Comparison of ENCODE assay signal across 8 mouse cellular contexts in the genomic region with DNA sequence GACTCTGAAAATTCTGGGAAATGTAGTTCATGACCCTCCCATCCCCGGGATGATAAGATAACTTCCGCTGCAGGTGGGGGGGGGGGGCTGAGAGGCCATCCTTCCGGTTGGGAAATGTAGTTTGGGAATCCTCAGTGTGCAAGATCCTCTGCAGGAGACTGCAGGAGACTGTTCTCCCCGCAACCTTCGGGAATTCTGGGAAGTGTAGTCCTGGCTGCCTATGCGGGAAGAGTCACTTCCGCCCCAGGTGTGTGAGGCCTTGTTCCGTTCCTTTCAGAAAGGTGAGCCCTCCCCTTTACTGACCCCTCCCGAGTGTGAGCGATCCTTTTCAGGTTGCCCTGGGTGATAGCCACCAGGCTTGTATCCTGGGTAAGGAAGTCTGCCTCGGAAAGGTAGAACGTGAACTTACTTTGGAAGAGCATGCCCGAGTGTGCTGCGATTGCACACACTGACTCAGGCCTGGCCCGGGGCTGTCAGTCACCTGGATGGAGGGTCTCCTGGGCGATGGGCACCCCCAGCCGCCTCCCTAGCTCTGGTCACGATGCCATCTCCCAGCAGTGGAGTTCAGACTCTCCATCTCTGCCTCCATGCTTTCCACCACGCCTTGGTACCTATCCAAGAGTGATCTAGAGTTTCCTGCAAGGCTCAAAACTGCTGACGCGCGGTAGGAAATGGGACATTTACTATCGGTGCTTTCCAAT. TPM values are rescaled to one million over a fixed set of nuclear protein-coding genes. Genes with fewer than 3 reads are reported as not detected.
DNase-seq lines count a peak whose midpoint lies in the region; ATAC-seq and TF ChIP-seq lines count a peak whose summit lies in the region.

A gene (plus strand): TSS at position 159 of the 701 bp plus-strand sequence.

- peak within 1 kb of the TSS; percentile 80 for H3K4me2 ChIP-seq in heart, embryonic 11.5 days
- H3K4me2 ChIP-seq in kidney, embryonic 16.5 days (replicated peaks; ENCODE audit: low read depth, low read length): peak within 1 kb of the TSS; percentile 86
- H3K4me2 ChIP-seq in limb, embryonic 14.5 days (replicated peaks; ENCODE audit: low read depth, low read length, severe bottlenecking): peak within 1 kb of the TSS; percentile 65
- H3K4me2 ChIP-seq in midbrain, embryonic 16.5 days (ENCODE audit: low read length): peak within 1 kb of the TSS; percentile 80

- H3K27ac ChIP-seq in spleen, adult 2 months (ENCODE audit: insufficient read depth, low read length): no peak within 1 kb of the TSS
- peak within 1 kb of the TSS; percentile 65 for H3K27ac ChIP-seq in heart, embryonic 11.5 days (ENCODE audit: low read depth, low read length)
- peak within 1 kb of the TSS; percentile 91 for H3K27ac ChIP-seq in kidney, embryonic 16.5 days (ENCODE audit: low read length)
- H3K27ac ChIP-seq in limb, embryonic 14.5 days (replicated peaks; ENCODE audit: low read depth, low read length): peak within 1 kb of the TSS; percentile 80
- peak within 1 kb of the TSS; percentile 76 for H3K27ac ChIP-seq in midbrain, embryonic 16.5 days (ENCODE audit: low read length)
- H3K27ac ChIP-seq in testis, adult 2 months (ENCODE audit: control insufficient read depth, insufficient read depth, low read depth, low read length): peak within 1 kb of the TSS; percentile 81

- no peaks in the 10 kb centered on the region for H3K4me1 ChIP-seq in spleen, adult 2 months (ENCODE audit: control insufficient read depth, insufficient read depth, insufficient read length)
- H3K4me1 ChIP-seq in heart, embryonic 11.5 days (ENCODE audit: control insufficient read depth, insufficient read depth, low read length): no peaks in the 10 kb centered on the region; the same call in 1 of the 2 replicates
- H3K4me1 ChIP-seq in kidney, embryonic 16.5 days (ENCODE audit: insufficient read depth, low read length): 0 out of 2 replicates have a peak, but pooled peaks cover 5% of the 10 kb centered on the region
- H3K4me1 ChIP-seq in limb, embryonic 14.5 days (ENCODE audit: control insufficient read depth, insufficient read depth, low read length): no peaks in the 10 kb centered on the region
- H3K4me1 ChIP-seq in midbrain, embryonic 16.5 days (ENCODE audit: control insufficient read depth, insufficient read depth, low read length): peaks cover 4% of the 10 kb centered on the region
- H3K4me1 ChIP-seq in testis, adult 2 months (ENCODE audit: control insufficient read depth, insufficient read depth, low read length): peaks cover 14% of the 10 kb centered on the region

- H3K27me3 ChIP-seq in spleen, adult 2 months (ENCODE audit: control insufficient read depth, insufficient read depth, low read length): no peaks in the 10 kb centered on the region
- H3K27me3 ChIP-seq in heart, embryonic 11.5 days (ENCODE audit: control insufficient read depth, insufficient read depth, low read length): no peaks in the 10 kb centered on the region
- H3K27me3 ChIP-seq in kidney, embryonic 16.5 days (ENCODE audit: insufficient read depth, low read length): no peaks in the 10 kb centered on the region
- no peaks in the 10 kb centered on the region for H3K27me3 ChIP-seq in limb, embryonic 14.5 days (ENCODE audit: control insufficient read depth, insufficient read depth, low read length)
- no peaks in the 10 kb centered on the region for H3K27me3 ChIP-seq in midbrain, embryonic 16.5 days (ENCODE audit: control insufficient read depth, insufficient read depth, low read depth, low read length)
- H3K27me3 ChIP-seq in testis, adult 2 months (ENCODE audit: control insufficient read depth, insufficient read depth, low read length): no peaks in the 10 kb centered on the region

- peak within 1 kb of the TSS; percentile 37; the same call in 1 of the 2 replicates for H3K4me3 ChIP-seq in spleen, adult 2 months (ENCODE audit: extremely low read depth, insufficient read depth, insufficient read length)
- peak within 1 kb of the TSS; percentile 66 for H3K4me3 ChIP-seq in heart, embryonic 11.5 days (ENCODE audit: low read depth, low read length)
- H3K4me3 ChIP-seq in kidney, embryonic 16.5 days (ENCODE audit: low read length): peak within 1 kb of the TSS; percentile 70
- peak within 1 kb of the TSS; percentile 71 for H3K4me3 ChIP-seq in limb, embryonic 14.5 days (replicated peaks; ENCODE audit: low read length)
- H3K4me3 ChIP-seq in midbrain, embryonic 16.5 days (ENCODE audit: low read depth, low read length): peak within 1 kb of the TSS; percentile 57
- H3K4me3 ChIP-seq in testis, adult 2 months (ENCODE audit: control insufficient read depth, low read depth, low read length): peak within 1 kb of the TSS; percentile 99

- WGBS in spleen, adult 2 months: 21% methylated on average over 23 of the region's 23 CpGs
- WGBS in heart, embryonic 11.5 days (ENCODE audit: insufficient replicate concordance): 3% methylated on average over 23 of the region's 23 CpGs
- WGBS in kidney, embryonic 16.5 days: 2% methylated on average over 23 of the region's 23 CpGs
- under 1% methylated on average over 22 of the region's 23 CpGs for WGBS in limb, embryonic 14.5 days
- 2% methylated on average over 23 of the region's 23 CpGs for WGBS in midbrain, embryonic 16.5 days

- no peak for TF ChIP-seq POLR2A in spleen, adult 2 months (IDR thresholded peaks at IDR 0.05; ENCODE audit: low read depth, low read length)
- TF ChIP-seq POLR2A in limb, embryonic 14.5 days (IDR thresholded peaks at IDR 0.05; ENCODE audit: borderline replicate concordance, extremely low read depth, insufficient read depth, insufficient read length): 0 out of 2 replicates have a peak, but pooled peaks have one; percentile 12
- peak; percentile 53; the same call in 1 of the 2 replicates for TF ChIP-seq POLR2A in testis, adult 2 months (IDR thresholded peaks at IDR 0.05; ENCODE audit: control insufficient read depth, low read depth, low read length)

- peak; percentile 87 for ATAC-seq in heart, embryonic 11.5 days (replicated peaks; ENCODE audit: insufficient number of reproducible peaks, low FRiP score, low TSS enrichment)
- peak; percentile 97 for ATAC-seq in kidney, embryonic 16.5 days (ENCODE audit: low FRiP score, low TSS enrichment)
- peak; percentile 96 for ATAC-seq in limb, embryonic 14.5 days (ENCODE audit: low FRiP score, low read depth)
- peak; percentile 97 for ATAC-seq in midbrain, embryonic 16.5 days

- H3K9ac ChIP-seq in heart, embryonic 11.5 days (ENCODE audit: low read depth, low read length): peak within 1 kb of the TSS; percentile 83
- H3K9ac ChIP-seq in kidney, embryonic 16.5 days (replicated peaks; ENCODE audit: low read length): peak within 1 kb of the TSS; percentile 80
- H3K9ac ChIP-seq in limb, embryonic 14.5 days (ENCODE audit: low read depth, low read length, severe bottlenecking): peak within 1 kb of the TSS; percentile 79
- H3K9ac ChIP-seq in midbrain, embryonic 16.5 days (ENCODE audit: low read depth, low read length): peak within 1 kb of the TSS; percentile 80

- peaks cover 14% of the 10 kb centered on the region for H3K9me3 ChIP-seq in heart, embryonic 11.5 days (replicated peaks; ENCODE audit: control insufficient read depth, low read length)
- peaks cover 26% of the 10 kb centered on the region for H3K9me3 ChIP-seq in kidney, embryonic 16.5 days (ENCODE audit: low read length)
- H3K9me3 ChIP-seq in limb, embryonic 14.5 days (ENCODE audit: control insufficient read depth, low read length): peaks cover 21% of the 10 kb centered on the region
- H3K9me3 ChIP-seq in midbrain, embryonic 16.5 days (replicated peaks; ENCODE audit: control insufficient read depth, low read length, poor library complexity, severe bottlenecking): peaks cover 14% of the 10 kb centered on the region

- peaks cover 4% of the 10 kb centered on the region; the same call in 1 of the 2 replicates for H3K36me3 ChIP-seq in spleen, adult 2 months (ENCODE audit: control insufficient read depth, insufficient read depth, low read length)
- peaks cover 12% of the 10 kb centered on the region for H3K36me3 ChIP-seq in heart, embryonic 11.5 days (ENCODE audit: control insufficient read depth, insufficient read depth, low read length)
- H3K36me3 ChIP-seq in kidney, embryonic 16.5 days (ENCODE audit: insufficient read depth, low read length): peaks cover 30% of the 10 kb centered on the region
- peaks cover 15% of the 10 kb centered on the region for H3K36me3 ChIP-seq in limb, embryonic 14.5 days (ENCODE audit: control insufficient read depth, insufficient read depth, low read length)
- peaks cover 18% of the 10 kb centered on the region for H3K36me3 ChIP-seq in midbrain, embryonic 16.5 days (ENCODE audit: control insufficient read depth, insufficient read depth, low read length)
- H3K36me3 ChIP-seq in testis, adult 2 months (ENCODE audit: control insufficient read depth, insufficient read depth, low read length): no peaks in the 10 kb centered on the region

- TF ChIP-seq CTCF in spleen, adult 2 months (IDR thresholded peaks at IDR 0.05; ENCODE audit: extremely low read depth, insufficient read depth, insufficient read length, insufficient replicate concordance): no peak
- no peak for TF ChIP-seq CTCF in testis, adult 2 months (IDR thresholded peaks at IDR 0.05; ENCODE audit: control insufficient read depth, insufficient read depth, insufficient replicate concordance, low read depth, low read length)

- DNase-seq in spleen, adult 2 months (ENCODE audit: low read depth in 1 of 2, low spot score in 2 of 2): no peak
- no peak for DNase-seq in spleen, postnatal 4 days (ENCODE audit: low spot score in 2 of 2)
- DNase-seq in fat pad, adult 2 months (ENCODE audit: extremely low read depth, low read depth, low spot score): peak; percentile 80
- peak; percentile 95 for DNase-seq in limb, embryonic 14.5 days (ENCODE audit: low spot score)

RNA-seq across cellular contexts. Expression of the gene that starts here (rescaled TPM):
- 0.25 and 0.45 TPM in 2 replicates for polyA plus RNA-seq in spleen, adult 2 months (2012; rRNA removed)
- 3.2 and 3.8 TPM in 2 replicates for polyA plus RNA-seq in heart, embryonic 11.5 days (2014; fragmentation: Nextera tagmentation; extraction: Ambion mirVana)
- 6.3 and 8.4 TPM in 2 replicates for polyA plus RNA-seq in kidney, embryonic 16.5 days (2015; fragmentation: Nextera tagmentation; extraction: Ambion mirVana)
- polyA plus RNA-seq in limb, embryonic 14.5 days (2012; rRNA removed): 3.6 and 5.1 TPM in 2 replicates
- 5.9 and 8.5 TPM in 2 replicates for polyA plus RNA-seq in limb, embryonic 14.5 days (2014; fragmentation: Nextera tagmentation; extraction: Ambion mirVana)
- polyA plus RNA-seq in midbrain, embryonic 16.5 days (2015; fragmentation: Nextera tagmentation; extraction: Ambion mirVana): 11.2 and 12.1 TPM in 2 replicates
- 0.46 and 0.67 TPM in 2 replicates for polyA plus RNA-seq in testis, adult 2 months (2012; rRNA removed)

Comparison
In these comparisons a context has a peak if more than half of its experiments do, and no peak if none do; other contexts are left out.
1. DNase-seq: peak in fat pad, adult 2 months (single experiment) and limb, embryonic 14.5 days (single experiment); none in spleen, adult 2 months (0 of 2) and spleen, postnatal 4 days (0 of 2).
2. H3K4me3 ChIP-seq: peak in every context shown above with its lines; median percentile 99 in testis, adult 2 months; 71 in limb, embryonic 14.5 days; 70 in kidney, embryonic 16.5 days; 66 in heart, embryonic 11.5 days; 57 in midbrain, embryonic 16.5 days; 37 in spleen, adult 2 months.
3. Peak in every context shown above with its lines, with median percentiles within 50 percentile points of each other: ATAC-seq, H3K4me2 ChIP-seq and H3K9ac ChIP-seq.